Mouse (Mus musculus) megakaryocyte-erythroid progenitor cell, adult 5 weeks (primary cell): Measurements from ENCODE around the gene Zfp583. TPM values are rescaled to one million over a fixed set of nuclear protein-coding genes. Genes with fewer than 3 reads are reported as not detected.

Experiments
- polyA plus RNA-seq: library from polyadenylated mRNA; stranded (reverse); fragments of >175 nt; gene quantifications from 2 replicates; pipeline ENCODE4 v1.2.3, GENCODE M21; 2012

The Zfp583 gene
- 1.9 and 2.0 TPM in 2 replicates for polyA plus RNA-seq

GRCm38 (mm10) chr7:6331233-6331956 lies at the start of gene Zfp583:
TSS of gene Zfp583 (minus strand) at chr7:6331285.

GRCm38 (mm10) chr7:6363047-6363488 lies 32.0 kb upstream of the Zfp583 start, which contains the start of gene Zfp78:
TSS of gene Zfp78 (plus strand) at chr7:6363280.

GRCm38 (mm10) chr7:6343501-6344071 lies 12.5 kb upstream of the Zfp583 start, which contains the start of gene Gm3854:
TSS of gene Gm3854 (plus strand) at chr7:6343759.

DNA sequence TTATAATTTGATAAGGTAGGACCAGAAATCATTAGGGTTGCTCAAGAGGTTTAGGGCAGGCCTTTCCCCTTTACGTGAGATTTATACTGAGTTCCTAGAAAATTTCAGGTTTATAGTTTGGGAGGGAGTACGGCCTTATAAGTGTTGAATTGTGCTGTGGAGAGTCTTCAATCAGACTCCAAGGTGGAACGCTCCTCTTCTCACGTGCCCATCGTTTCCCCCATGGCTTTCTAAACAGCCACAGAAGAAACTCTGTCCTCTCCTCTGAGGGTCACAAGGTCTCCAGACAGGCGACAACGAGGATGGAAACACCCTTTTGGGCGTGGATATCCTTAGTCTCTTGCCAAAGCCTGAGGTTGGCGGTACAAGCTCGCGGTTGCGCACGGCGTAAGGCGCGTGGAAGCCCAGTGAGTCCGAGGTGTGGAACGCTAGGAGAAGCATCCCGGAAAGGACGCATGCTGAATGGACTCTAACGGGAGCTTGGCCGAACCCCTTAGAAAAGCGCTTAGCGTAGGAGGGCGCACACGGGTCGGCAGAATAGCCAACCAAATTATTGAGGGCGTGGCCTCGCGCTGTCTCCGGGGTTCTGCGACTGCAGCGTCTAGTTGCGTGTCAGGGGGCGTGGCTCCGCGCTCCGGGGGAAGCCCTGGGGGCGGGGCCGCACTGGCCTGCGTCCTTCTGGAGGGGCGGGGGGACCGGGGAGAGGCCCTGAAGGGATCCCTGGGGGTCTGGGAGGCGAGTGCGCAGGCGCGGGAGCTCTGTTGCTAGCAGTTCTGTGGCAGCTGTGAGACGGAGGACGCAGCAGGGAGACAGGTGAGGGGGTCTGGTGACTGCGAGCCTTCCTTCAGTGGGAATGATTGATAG lies 45.0 kb downstream of the Zfp583 start, which contains the start of gene Zfp667:
TSS of gene Zfp667 (plus strand) at position 738 of the 864 bp plus-strand sequence.

Other genes starting within 250 kb of the Zfp583 start
- 47.7 and 54.4 TPM in 2 replicates for gene Zfp787, start 175.3 kb downstream of the Zfp583 start, polyA plus RNA-seq
- 41.9 and 44.8 TPM in 2 replicates for gene Zfp444, start 159.1 kb downstream of the Zfp583 start, polyA plus RNA-seq
- not detected in 2 replicates for gene Galp, start 134.2 kb downstream of the Zfp583 start, polyA plus RNA-seq
- gene Zscan5b, start 109.0 kb downstream of the Zfp583 start, polyA plus RNA-seq, result not detected in 2 replicates
- gene Epp13, start 78.6 kb downstream of the Zfp583 start, polyA plus RNA-seq, result not detected in 2 replicates
- 0.19 and 0.44 TPM in 2 replicates for gene Zfp667, start 44.7 kb downstream of the Zfp583 start, polyA plus RNA-seq
- gene Gm3854, start 12.5 kb upstream of the Zfp583 start, polyA plus RNA-seq, result not detected in 2 replicates
- gene Zfp78, start 32.0 kb upstream of the Zfp583 start, polyA plus RNA-seq, result 0.02 and 0.08 TPM in 2 replicates
- 0.83 and 1.3 TPM in 2 replicates for gene Zfp28, start 52.0 kb upstream of the Zfp583 start, polyA plus RNA-seq
- gene Smim17, start 67.4 kb upstream of the Zfp583 start, polyA plus RNA-seq, result not detected in 2 replicates
- gene Gm20715, start 79.0 kb upstream of the Zfp583 start, polyA plus RNA-seq, result not detected in 2 replicates
- gene Olfr1344, start 107.4 kb upstream of the Zfp583 start, polyA plus RNA-seq, result not detected in 2 replicates
- gene Olfr1336, start 124.9 kb upstream of the Zfp583 start, polyA plus RNA-seq, result 0.03 TPM in 1 of 2 replicates, not detected in the other
- not detected in 2 replicates for gene Olfr1346, start 135.8 kb upstream of the Zfp583 start, polyA plus RNA-seq
- gene Olfr5, start 155.7 kb upstream of the Zfp583 start, polyA plus RNA-seq, result not detected in 2 replicates
- gene Olfr1347, start 168.5 kb upstream of the Zfp583 start, polyA plus RNA-seq, result not detected in 2 replicates
- not detected in 2 replicates for gene Olfr1348, start 177.5 kb upstream of the Zfp583 start, polyA plus RNA-seq
- gene Olfr1349, start 191.7 kb upstream of the Zfp583 start, polyA plus RNA-seq, result not detected in 2 replicates
- gene Olfr1350, start 233.6 kb upstream of the Zfp583 start, polyA plus RNA-seq, result not detected in 2 replicates